Mouse (Mus musculus) retina, adult 2 months (tissue): Measurements from ENCODE around the gene Kcnmb2.

Experiments used
- DNase-seq: peaks from one replicate; pipeline ENCODE4 v3.0.0-alpha.2; 2012; ENCODE audit warnings: low read depth, low spot score

Gene Kcnmb2

GRCm38 (mm10) chr3:31902504-31903330 lies at the start of gene Kcnmb2:
Kcnmb2 (plus strand) TSS chr3:31902507.
- no peak for DNase-seq

GRCm38 (mm10) chr3:31863522-31863921 lies 38.8 kb upstream of the Kcnmb2 start:
- no peak for DNase-seq

GRCm38 (mm10) chr3:31864070-31864469 lies 38.2 kb upstream of the Kcnmb2 start:
- DNase-seq, result no peak

GRCm38 (mm10) chr3:31871461-31871860 lies 30.8 kb upstream of the Kcnmb2 start:
- DNase-seq, result no peak

GRCm38 (mm10) chr3:31882621-31883131 lies 19.6 kb upstream of the Kcnmb2 start:
- no peak for DNase-seq

GRCm38 (mm10) chr3:31892653-31893052 lies 9.7 kb upstream of the Kcnmb2 start:
- DNase-seq, result no peak

- no peak for DNase-seq
These were observed 1.2 kb downstream of the Kcnmb2 start for GRCm38 (mm10) chr3:31903506-31903905.

- DNase-seq, result no peak
These were observed 1.8 kb downstream of the Kcnmb2 start for GRCm38 (mm10) chr3:31904156-31904555.

- DNase-seq, result no peak
These were observed 8.9 kb downstream of the Kcnmb2 start for GRCm38 (mm10) chr3:31911168-31911567.

GRCm38 (mm10) chr3:31911690-31912089 lies 9.4 kb downstream of the Kcnmb2 start:
- DNase-seq, result no peak

- no peak for DNase-seq
These were observed 26.2 kb downstream of the Kcnmb2 start for GRCm38 (mm10) chr3:31928544-31928943.

- no peak for DNase-seq
These were observed 32.4 kb downstream of the Kcnmb2 start for GRCm38 (mm10) chr3:31934704-31935103.

- no peak for DNase-seq
These were observed 39.2 kb downstream of the Kcnmb2 start for GRCm38 (mm10) chr3:31941478-31941877.

- no peak for DNase-seq
These were observed 51.9 kb downstream of the Kcnmb2 start for GRCm38 (mm10) chr3:31954213-31954612.

GRCm38 (mm10) chr3:31955004-31955403 lies 52.7 kb downstream of the Kcnmb2 start:
- no peak for DNase-seq

GRCm38 (mm10) chr3:31959821-31960220 lies 57.5 kb downstream of the Kcnmb2 start:
- DNase-seq, result no peak

- no peak for DNase-seq
These were observed 58.9 kb downstream of the Kcnmb2 start for GRCm38 (mm10) chr3:31961175-31961574.

- no peak for DNase-seq
These were observed 60.8 kb downstream of the Kcnmb2 start for GRCm38 (mm10) chr3:31963076-31963475.

- no peak for DNase-seq
These were observed 77.4 kb downstream of the Kcnmb2 start for GRCm38 (mm10) chr3:31979661-31980060.

GRCm38 (mm10) chr3:31982444-31982843 lies 80.1 kb downstream of the Kcnmb2 start:
- DNase-seq, result no peak

- no peak for DNase-seq
These were observed 82.8 kb downstream of the Kcnmb2 start for GRCm38 (mm10) chr3:31985103-31985502.

- no peak for DNase-seq
These were observed 89.3 kb downstream of the Kcnmb2 start for GRCm38 (mm10) chr3:31991526-31992045.

GRCm38 (mm10) chr3:32011566-32011965 lies 109.3 kb downstream of the Kcnmb2 start:
- no peak for DNase-seq
